Mouse (Mus musculus) G1E (cell line): ENCODE measurements around the gene Epb41l3.

ENCODE experiments used
- CTCF ChIP-seq: IDR thresholded peaks from 2 replicates; pipeline ENCODE4 v1.5.1; 2012; ENCODE audit warnings: low read depth, low read length, inconsistent platforms, mixed read lengths
- GATA1 ChIP-seq: IDR thresholded peaks from 2 replicates; pipeline ENCODE4 v1.6.1; 2012; ENCODE audit warnings: borderline replicate concordance, low read length, inconsistent platforms, mixed read lengths

DNA sequence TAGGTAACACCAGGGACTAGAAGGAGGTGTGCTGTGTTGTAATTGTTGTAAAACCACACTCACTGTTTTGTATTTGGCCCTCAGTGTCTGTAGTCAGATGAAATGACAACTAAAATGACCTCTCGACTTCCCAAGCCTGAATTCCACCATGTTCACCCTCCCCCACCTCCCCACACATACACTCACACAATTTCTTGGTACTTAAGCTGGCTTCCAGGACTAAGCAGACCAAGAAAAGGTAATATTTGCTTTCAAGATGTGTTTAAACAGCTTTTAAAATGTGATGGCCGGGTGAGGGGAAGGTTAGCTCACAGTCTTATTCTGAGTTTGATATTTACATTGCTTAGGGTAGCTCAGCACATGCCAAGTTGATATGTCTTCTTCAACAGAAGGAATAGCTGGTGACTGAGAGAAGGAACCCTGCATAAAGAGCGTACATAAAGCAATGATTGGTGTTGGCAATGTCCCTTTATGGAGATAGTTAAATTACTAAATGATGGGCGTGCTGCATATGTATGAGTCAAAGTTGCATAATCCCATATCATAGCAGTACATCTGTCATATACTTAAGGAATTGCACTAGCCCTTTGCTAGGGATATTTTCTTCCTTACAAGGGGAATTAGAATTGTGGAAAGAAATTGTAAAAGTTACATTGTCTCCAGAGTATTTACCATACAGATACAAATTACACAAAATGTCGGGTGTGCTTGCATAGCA is 130.0 kb downstream of the Epb41l3 start:
- no peak for TF ChIP-seq CTCF
- TF ChIP-seq GATA1: no peak
